Mouse (Mus musculus) spleen, adult 2 months (tissue): ENCODE results near the gene Erp27.

Experiments
- CTCF ChIP-seq: fragments of 200-500 bp; IDR thresholded peaks from 2 replicates; pipeline ENCODE4 v1.5.1; 2011; ENCODE audit warnings: mild to moderate bottlenecking, inconsistent platforms; ENCODE audit not compliant: insufficient read depth, insufficient read length, insufficient replicate concordance; ENCODE audit errors: extremely low read depth
- POLR2A ChIP-seq: fragments of 200-500 bp; IDR thresholded peaks from 2 replicates; pipeline ENCODE4 v1.6.1; 2011; ENCODE audit warnings: low read depth, low read length, inconsistent platforms

- TF ChIP-seq CTCF, result no peak
- TF ChIP-seq POLR2A, result no peak
Observed at GRCm38 (mm10) chr6:136913384-136914126, 8.4 kb downstream of the Erp27 start.
